Mouse (Mus musculus) spleen, adult 2 months (tissue): Measurements from ENCODE around the gene Cabp7. TPM values are rescaled to one million over a fixed set of nuclear protein-coding genes. Genes with fewer than 3 reads are reported as not detected.

Experiments
- DNase-seq, 2 experiments: peaks; one replicate each; pipeline versions ENCODE4 v3.0.0 to v3.0.0-alpha.2; 2012 to 2021; ENCODE audit warnings: low spot score in 2 of 2, low read depth in 1 of 2
- H3K27ac ChIP-seq: fragments of 200-500 bp; 2 replicates; pipeline ENCODE4 v1.5.1; 2012; ENCODE audit warnings: low read length, inconsistent platforms; ENCODE audit not compliant: insufficient read depth
- H3K27me3 ChIP-seq: fragments of 200-500 bp; 2 replicates; pipeline ENCODE4 v1.6.1; 2012; ENCODE audit warnings: mild to moderate bottlenecking, moderate library complexity, low read length, inconsistent platforms; ENCODE audit not compliant: control insufficient read depth, insufficient read depth
- H3K36me3 ChIP-seq: fragments of 200-500 bp; 2 replicates; pipeline ENCODE4 v1.6.1; 2012; ENCODE audit warnings: mild to moderate bottlenecking, low read length, inconsistent platforms; ENCODE audit not compliant: control insufficient read depth, insufficient read depth
- H3K4me1 ChIP-seq: fragments of 200-500 bp; 2 replicates; pipeline ENCODE4 v1.6.1; 2011; ENCODE audit warnings: inconsistent platforms; ENCODE audit not compliant: control insufficient read depth, insufficient read depth, insufficient read length
- H3K4me3 ChIP-seq: fragments of 200-500 bp; 2 replicates; pipeline ENCODE4 v1.5.1; 2011; ENCODE audit warnings: mild to moderate bottlenecking, inconsistent platforms; ENCODE audit not compliant: insufficient read depth, insufficient read length; ENCODE audit errors: extremely low read depth
- CTCF ChIP-seq: fragments of 200-500 bp; IDR thresholded peaks from 2 replicates; pipeline ENCODE4 v1.5.1; 2011; ENCODE audit warnings: mild to moderate bottlenecking, inconsistent platforms; ENCODE audit not compliant: insufficient read depth, insufficient read length, insufficient replicate concordance; ENCODE audit errors: extremely low read depth
- POLR2A ChIP-seq: fragments of 200-500 bp; IDR thresholded peaks from 2 replicates; pipeline ENCODE4 v1.6.1; 2011; ENCODE audit warnings: low read depth, low read length, inconsistent platforms
- WGBS: fragments of 180-500 bp; shearing (Covaris S2); methylation state at CpG from one replicate; pipeline ENCODE4 v1.1.7; 2018; 5-methylcytosine and 5-hydroxymethylcytosine counted together
- polyA plus RNA-seq: library from polyadenylated mRNA; depleted of rRNA; stranded (reverse); fragments of >200 nt; gene quantifications from 2 replicates; pipeline ENCODE4 v1.2.3, GENCODE M21; 2012

Gene Cabp7
- polyA plus RNA-seq, 1 experiment, result not detected

DNA sequence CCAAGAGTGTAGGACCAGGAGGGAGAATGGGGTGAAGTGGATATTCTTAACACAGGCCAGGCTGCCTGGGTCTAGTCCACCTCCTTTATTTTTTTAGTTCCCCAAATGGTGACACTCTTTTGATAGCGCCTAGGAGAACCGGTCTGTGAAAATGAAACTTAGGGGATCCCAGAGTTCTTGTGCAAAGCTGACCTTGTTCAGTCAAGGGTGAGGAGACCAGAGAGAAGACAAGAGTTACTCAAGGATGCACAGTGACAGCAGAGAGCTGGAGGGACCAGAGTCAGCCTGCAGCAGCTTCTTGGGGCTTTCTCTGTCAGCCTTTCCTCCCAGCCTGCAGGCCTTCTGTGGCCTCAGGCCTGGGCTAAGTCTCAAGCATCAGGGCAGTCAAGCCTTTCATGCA lies 15.9 kb upstream of the Cabp7 start:
- TF ChIP-seq CTCF, result no peak
- no peak for TF ChIP-seq POLR2A
- 31% methylated on average over 2 of the region's 2 CpGs for WGBS

GRCm38 (mm10) chr11:4761991-4762390 lies 15.4 kb upstream of the Cabp7 start:
- 52% methylated on average over 6 of the region's 6 CpGs for WGBS
- TF ChIP-seq POLR2A (no peak), CTCF (no peak)
- no peak for DNase-seq

More for the DNA sequence above, 15.9 kb upstream of the Cabp7 start:
- no peak for DNase-seq
- no peak overlapping the region for H3K27ac ChIP-seq
- H3K4me1 ChIP-seq, result no peaks in the 10 kb centered on the region
- H3K4me3 ChIP-seq, result no peak overlapping the region
- no peaks in the 10 kb centered on the region for H3K36me3 ChIP-seq
- H3K27me3 ChIP-seq, result no peaks in the 10 kb centered on the region

DNA sequence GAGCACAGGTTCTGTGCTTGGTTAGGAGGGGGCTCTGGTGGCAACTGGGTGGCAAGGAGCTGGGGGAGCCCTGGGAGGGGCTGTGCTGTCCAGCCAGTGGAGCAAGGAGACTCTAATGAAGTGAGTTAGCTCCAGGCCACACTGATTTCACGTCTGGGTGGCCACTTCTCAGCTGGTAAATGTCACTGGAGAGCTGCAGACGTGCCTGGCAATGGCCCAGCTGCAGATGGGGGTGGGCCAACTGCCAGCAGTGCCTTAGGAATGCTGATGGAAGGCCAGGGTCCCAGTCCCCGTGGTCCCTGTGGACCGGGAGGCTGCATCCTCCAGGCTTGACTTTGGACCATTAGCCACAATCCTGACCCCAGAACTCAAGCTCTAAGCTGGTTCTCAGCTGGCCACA lies 13.9 kb upstream of the Cabp7 start:
- no peak for TF ChIP-seq POLR2A
- TF ChIP-seq CTCF, result no peak
- 48% methylated on average over 4 of the region's 4 CpGs for WGBS
- Histone ChIP-seq H3K4me3 (no peak overlapping the region), H3K27me3 (no peaks in the 10 kb centered on the region), H3K36me3 (no peaks in the 10 kb centered on the region), H3K4me1 (no peaks in the 10 kb centered on the region), H3K27ac (no peak overlapping the region)
- no peak for DNase-seq

More at GRCm38 (mm10) chr11:4761991-4762390, 15.4 kb upstream of the Cabp7 start:
- Histone ChIP-seq H3K36me3 (no peaks in the 10 kb centered on the region), H3K4me1 (no peaks in the 10 kb centered on the region), H3K27ac (no peak overlapping the region), H3K27me3 (no peaks in the 10 kb centered on the region), H3K4me3 (no peak overlapping the region)

DNA sequence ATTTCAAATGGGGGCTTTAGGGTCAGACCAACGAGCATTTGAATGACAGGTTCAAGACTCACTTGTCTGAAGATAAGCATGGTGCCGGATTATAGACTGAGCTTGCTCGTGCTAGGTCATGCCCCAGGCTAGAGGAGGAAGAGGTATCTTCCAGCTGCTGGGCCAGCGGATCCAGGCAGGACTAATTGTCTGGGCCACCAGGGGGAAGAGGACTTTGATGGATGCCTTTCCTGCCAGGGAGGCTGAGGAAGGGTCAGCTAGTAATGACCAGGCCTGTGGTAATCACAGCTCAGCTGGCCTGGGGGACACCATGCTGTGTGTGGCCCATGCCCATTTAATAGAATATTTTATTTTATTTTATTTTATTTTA lies 11.2 kb upstream of the Cabp7 start:
- H3K4me3 ChIP-seq, result no peak overlapping the region
- no peak for DNase-seq
- no peaks in the 10 kb centered on the region for H3K36me3 ChIP-seq
- no peak overlapping the region for H3K27ac ChIP-seq
- no peaks in the 10 kb centered on the region for H3K4me1 ChIP-seq
- TF ChIP-seq CTCF (no peak), POLR2A (no peak)
- WGBS, result 74% methylated on average over 4 of the region's 4 CpGs
- H3K27me3 ChIP-seq, result no peaks in the 10 kb centered on the region

- WGBS, result 74% methylated on average over 11 of the region's 11 CpGs
- Histone ChIP-seq H3K4me3 (no peak overlapping the region), H3K4me1 (no peaks in the 10 kb centered on the region), H3K27ac (no peak overlapping the region), H3K27me3 (no peaks in the 10 kb centered on the region), H3K36me3 (no peaks in the 10 kb centered on the region)
- no peak for TF ChIP-seq POLR2A
- TF ChIP-seq CTCF, result no peak
- no peak for DNase-seq
Measured at GRCm38 (mm10) chr11:4756984-4757788, 10.6 kb upstream of the Cabp7 start.

DNA sequence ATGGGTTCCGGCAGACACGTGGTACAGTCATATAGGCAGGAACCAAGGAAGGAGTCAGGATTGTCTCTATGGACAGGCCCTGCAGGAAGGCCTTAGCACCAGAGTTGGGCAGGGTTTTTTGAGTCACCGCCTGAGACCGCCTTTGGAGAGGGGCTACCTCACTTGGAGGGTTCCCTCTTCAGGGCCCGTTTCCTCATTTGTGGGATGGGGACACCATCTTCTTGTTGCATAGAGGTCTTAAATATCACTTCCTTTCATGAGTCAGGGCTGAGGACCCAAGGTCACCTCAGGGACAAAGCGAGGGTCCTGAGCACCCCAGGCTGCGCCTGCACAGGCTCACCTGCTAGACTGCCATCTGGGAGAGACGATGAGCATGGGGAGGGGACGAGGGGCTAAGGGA lies 9.9 kb upstream of the Cabp7 start:
- TF ChIP-seq POLR2A, result no peak
- no peak for TF ChIP-seq CTCF

DNA sequence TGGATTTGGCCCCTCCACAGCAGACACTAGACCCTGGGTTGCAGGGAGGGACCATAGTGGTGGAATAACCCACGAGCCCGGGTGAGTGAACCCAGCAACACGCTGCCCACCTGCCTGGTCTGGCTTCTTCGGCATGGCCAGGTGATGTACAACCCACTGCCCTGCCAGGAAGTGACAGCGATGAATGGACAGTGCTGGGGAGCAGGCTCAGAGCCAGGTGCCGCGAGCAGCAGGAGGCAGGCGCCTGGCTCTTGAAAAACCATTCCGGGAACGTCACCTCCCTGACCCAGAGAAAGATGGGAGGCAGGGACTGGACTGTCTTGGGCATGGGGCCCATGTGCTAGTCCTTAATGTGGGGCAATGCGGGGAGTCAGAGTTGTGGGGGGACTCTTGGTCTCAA lies 8.3 kb upstream of the Cabp7 start:
- Histone ChIP-seq H3K36me3 (no peaks in the 10 kb centered on the region), H3K4me3 (no peak overlapping the region), H3K27me3 (peaks cover 4% of the 10 kb centered on the region; the same call in 1 of the 2 replicates), H3K4me1 (no peaks in the 10 kb centered on the region), H3K27ac (no peak overlapping the region)
- no peak for TF ChIP-seq POLR2A
- no peak for TF ChIP-seq CTCF
- DNase-seq, result no peak
- WGBS, result 83% methylated on average over 11 of the region's 11 CpGs

More for the DNA sequence above, 9.9 kb upstream of the Cabp7 start:
- no peaks in the 10 kb centered on the region for H3K27me3 ChIP-seq
- no peak overlapping the region for H3K4me3 ChIP-seq
- H3K27ac ChIP-seq, result no peak overlapping the region
- WGBS, result 79% methylated on average over 9 of the region's 9 CpGs
- no peaks in the 10 kb centered on the region for H3K36me3 ChIP-seq
- DNase-seq, result no peak
- no peaks in the 10 kb centered on the region for H3K4me1 ChIP-seq

GRCm38 (mm10) chr11:4754036-4754435 lies 7.5 kb upstream of the Cabp7 start:
- no peaks in the 10 kb centered on the region for H3K36me3 ChIP-seq
- no peak overlapping the region for H3K4me3 ChIP-seq
- DNase-seq, result no peak
- no peak overlapping the region for H3K27ac ChIP-seq
- peaks cover 4% of the 10 kb centered on the region; the same call in 1 of the 2 replicates for H3K27me3 ChIP-seq
- WGBS, result 98% methylated on average over 3 of the region's 3 CpGs
- TF ChIP-seq CTCF (no peak), POLR2A (no peak)
- no peaks in the 10 kb centered on the region for H3K4me1 ChIP-seq
